Mouse (Mus musculus): ENCODE measurements around the gene Anxa6.

DNA sequence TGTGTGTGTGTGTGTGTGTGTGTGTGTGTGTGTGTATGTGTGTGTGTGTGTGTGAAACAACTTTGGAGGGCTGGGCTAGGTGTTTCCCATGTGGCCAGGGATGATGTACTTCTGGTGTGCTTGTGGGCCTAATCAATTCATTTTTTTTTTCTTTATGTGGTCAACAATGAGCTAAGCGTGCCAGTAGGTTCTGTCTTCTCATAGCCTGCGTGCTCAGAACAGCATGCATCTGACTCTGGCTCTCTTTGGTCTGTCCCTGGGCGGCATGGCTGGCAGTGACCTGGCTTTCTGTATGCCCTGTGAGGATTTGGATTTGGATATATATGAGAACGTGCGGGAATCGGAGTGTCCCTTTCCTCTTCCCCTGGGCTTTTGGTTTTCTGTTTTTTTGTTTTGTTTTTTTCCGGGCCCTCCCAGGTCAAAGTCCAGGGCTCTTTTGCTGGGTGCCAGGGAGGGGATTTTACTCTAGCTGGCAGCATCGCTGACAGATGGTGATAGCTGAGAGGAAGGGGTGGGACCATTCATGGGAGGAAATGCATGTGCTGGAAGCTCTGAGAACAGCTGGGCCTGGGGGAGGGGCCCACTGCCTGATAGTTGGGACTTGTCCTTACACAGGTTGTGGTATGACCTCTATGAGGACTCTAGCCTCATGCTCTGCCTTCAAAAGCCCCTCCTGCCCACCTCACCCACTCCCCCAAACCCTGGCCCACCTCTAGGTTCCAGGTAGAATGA lies 59.6 kb downstream of the Anxa6 start:
- TF ChIP-seq CTCF (IDR thresholded peaks at IDR 0.05), result no peak
- no peak for TF ChIP-seq POLR2A (IDR thresholded peaks at IDR 0.05; ENCODE audit: insufficient read depth, low read depth, low read length)

All from heart, adult 2 months (tissue).